Mouse (Mus musculus): ENCODE measurements around the gene Cbarp. TPM values are rescaled to one million over a fixed set of nuclear protein-coding genes. Genes with fewer than 3 reads are reported as not detected.

Gene Cbarp
- total RNA-seq, 2 experiments from 2014 or later, result 1.6 TPM

DNA sequence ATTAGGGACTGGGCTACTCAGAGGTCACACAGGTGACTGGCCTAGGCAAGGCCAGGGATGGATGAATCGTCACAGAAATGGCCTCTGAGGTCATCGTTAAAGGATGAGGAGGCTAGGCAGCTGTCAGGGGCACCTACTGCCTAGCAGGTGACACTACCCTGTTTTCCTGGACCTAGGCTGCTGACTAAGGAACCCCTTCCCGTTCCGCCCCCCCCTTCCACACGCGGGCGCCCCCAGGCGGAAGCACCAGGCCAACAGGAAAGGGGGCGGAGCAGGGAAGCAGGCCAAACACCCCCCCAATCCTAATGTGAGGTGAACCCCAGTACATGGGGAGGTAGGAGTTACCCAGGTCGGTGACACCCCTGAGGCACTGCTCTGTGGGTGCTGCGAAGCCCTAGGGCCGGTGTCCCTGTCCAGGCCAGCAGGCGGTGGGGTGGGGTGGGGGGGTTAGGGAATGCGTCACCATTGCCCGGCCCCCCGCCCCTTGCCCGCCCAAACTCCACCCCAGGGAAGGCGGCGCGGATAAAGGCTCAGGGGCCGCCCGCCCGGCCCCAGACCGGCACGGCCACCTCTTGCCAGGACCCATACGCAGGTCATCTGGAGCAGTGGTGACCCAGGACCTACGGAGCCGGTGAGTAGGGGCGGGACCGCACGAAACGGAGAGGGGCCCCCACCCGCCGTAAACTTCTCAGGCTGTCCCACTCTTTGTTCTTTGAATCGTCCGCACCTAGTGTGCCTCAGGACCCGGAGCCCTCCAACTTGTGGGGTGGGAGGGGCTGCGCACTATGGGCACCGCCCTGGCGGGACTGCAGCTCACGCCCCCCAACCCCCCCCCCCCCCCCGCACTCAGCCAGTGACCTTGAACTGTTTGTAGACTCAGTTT lies 7.3 kb upstream of the Cbarp start, which contains the start of gene Midn:
Midn (plus strand) TSS at position 554 of the 883 bp plus-strand sequence.
- peak; percentile 85 for DNase-seq
- intact Hi-C loops (cut with DNase I; ENCODE audit: low total_unique reads), result no loop called here

DNA sequence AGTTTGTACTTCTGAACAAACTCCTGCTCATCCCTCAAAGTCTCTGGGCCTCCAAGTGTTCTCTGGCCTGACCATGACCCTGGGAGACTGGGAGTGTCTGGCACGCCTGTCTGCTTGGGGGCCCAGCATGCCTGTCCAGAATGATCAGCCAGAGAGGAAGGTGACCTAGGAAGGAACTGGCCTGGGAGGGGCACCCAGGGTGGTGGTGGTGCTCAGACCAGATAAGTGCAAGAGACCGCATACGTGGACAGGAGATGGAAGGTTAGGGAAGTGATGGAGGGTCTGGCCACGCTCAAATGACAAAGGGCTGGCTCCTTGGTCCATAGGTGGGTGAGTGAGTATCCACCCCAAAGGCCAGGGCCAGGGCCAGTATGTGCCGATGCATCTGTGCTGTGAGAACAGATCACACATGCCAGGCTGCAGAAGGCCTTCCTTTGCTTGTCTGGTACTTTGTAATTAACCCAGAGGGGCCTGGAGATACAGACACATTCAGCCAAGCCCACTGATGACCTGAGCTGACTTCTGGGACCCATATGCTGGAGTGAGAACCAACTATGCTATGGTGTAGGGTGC lies 6.6 kb upstream of the Cbarp start:
- no peak for DNase-seq
- intact Hi-C loops (cut with DNase I; ENCODE audit: low total_unique reads), result no loop called here

DNA sequence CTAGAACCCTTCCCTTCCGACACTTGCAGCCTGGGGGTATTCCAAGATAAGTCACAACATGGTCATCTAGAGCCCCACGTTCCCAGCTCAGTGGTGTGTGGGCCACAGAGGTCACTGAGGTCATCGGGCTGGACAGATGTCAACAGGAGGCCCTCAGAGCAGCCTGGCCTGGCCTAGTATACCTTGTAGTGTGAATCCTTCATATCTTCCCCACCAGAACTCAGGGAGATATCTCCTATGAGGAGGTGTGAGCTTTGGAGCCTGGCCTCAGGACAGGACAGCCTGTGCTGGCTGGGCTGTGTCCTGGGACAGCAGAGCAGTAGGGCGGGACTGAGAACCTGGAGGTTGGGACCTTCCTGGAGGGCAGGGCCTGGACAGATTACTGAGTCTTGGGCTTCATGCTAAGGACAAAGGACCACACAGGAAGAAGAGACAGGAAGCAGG lies 6.0 kb upstream of the Cbarp start:
- intact Hi-C loops (cut with DNase I; ENCODE audit: low total_unique reads), result no loop called here

DNA sequence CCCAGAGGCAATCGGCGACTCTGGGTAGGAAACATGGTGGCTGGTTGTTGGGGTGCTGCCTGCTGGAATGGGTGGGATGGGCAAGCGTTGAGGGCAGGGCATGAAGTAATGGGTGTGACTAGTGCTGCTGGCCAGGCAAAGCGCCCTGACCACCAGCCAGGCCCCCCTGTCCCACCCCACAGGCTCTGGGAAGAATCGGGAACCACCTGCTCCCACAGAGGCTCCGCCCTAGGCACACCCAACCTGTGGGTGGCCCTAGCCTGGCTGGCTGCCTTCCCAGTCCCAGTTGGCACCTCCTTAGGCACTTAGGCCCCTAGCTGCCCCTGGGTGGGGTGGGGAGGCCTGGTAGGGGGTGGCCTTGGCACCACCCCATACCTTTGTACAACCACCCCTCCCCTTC lies 5.3 kb upstream of the Cbarp start:
- intact Hi-C loops (cut with DNase I; ENCODE audit: low total_unique reads), result no loop called here
- no peak for DNase-seq

More for the DNA sequence above, 6.0 kb upstream of the Cbarp start:
- no peak for DNase-seq

DNA sequence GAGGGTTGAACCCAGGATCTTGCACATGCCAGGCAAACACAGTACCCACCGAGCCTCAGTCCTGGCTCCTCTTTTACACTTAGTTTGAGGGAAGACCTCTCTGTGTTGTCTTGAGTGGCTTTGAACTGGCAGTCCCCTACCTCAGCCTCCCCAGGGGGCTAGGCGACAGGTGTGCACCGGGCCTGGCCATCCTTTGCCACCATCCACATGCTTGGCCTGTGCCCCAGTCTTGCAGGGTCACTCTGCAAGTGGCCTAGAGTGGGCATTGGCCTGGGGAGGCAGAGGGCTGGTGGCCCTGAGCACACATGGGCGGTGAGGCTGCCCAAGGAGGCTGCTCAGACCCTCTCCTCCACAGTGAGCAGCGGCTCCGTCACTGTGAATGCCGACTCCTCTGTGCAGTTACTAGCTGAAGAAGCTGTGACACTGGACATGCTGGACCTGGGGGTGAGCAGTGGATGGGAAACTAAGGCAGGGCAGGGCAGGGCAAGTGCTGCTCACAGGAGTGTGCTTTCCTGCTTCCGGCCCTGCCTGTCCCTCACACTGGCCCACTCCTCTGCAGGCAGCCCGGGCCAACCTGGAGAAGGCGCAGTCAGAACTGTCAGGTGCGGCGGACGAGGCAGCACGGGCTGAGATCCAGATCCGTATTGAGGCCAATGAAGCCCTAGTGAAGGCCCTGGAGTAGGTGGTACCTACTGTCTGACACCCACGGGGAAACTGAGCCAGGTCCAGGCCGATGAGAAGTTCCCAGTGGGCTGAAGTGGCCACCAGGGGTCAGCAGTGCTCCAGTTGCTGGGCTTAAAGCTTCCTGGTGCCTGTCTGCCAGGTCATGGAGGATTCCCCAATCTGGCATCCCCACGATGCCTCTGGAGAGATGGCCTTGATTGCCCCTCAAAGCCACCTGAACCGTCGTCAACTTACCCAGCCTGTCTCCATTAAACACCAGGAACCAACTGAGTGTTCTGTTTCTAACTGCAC lies 4.5 kb upstream of the Cbarp start:
- intact Hi-C loops (cut with DNase I; ENCODE audit: low total_unique reads), result loop anchor here (1.0 kb wide), 1 partner anchor 20 kb away; the partner anchor contains the start of gene Cirbp
- peak; percentile 83 for DNase-seq

DNA sequence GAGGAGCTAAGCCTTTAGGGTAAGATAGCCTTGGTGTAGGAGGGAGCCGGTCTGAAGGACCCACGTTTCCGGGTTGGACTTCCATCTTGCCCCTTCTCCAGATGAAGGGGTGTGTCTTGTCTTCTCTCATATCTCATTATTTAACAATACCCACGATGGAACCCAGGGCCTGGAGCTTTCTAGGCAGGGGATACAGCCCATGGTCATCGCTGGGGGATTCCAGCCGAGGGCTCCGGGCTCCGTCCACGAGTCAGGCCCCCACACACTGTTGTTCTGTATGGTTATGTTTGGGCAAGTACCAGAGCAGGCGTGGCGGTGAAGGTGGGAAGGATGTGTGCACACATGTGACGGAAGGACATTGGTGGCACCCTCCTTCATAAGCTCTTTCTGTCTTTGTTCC lies 3.5 kb upstream of the Cbarp start:
- intact Hi-C loops (cut with DNase I; ENCODE audit: low total_unique reads), result loop anchor here (1.0 kb wide), 1 partner anchor 21 kb away; the partner anchor contains the start of gene Cirbp
- no peak for DNase-seq

DNA sequence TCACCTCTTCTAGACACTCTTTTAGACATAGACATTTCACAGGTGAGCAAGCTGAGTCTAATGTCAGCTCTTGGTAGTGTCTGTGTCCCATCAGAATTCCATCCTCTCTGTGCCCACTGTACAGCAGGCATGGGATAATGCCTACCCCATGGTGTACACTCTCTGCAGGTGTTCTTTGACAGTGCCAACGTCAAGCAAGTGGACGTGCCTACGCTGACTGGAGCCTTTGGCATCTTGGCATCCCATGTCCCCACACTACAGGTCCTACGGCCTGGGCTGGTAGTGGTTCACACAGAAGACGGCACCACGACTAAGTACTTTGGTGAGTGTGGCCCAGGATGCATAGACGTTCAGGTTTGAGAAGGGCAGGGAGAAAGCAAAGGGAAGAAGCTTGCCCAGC lies 3.0 kb upstream of the Cbarp start:
- no peak for DNase-seq
- intact Hi-C loops (cut with DNase I; ENCODE audit: low total_unique reads), result loop anchor here (1.0 kb wide), 1 partner anchor 22 kb away; the partner anchor contains the start of gene Cirbp

DNA sequence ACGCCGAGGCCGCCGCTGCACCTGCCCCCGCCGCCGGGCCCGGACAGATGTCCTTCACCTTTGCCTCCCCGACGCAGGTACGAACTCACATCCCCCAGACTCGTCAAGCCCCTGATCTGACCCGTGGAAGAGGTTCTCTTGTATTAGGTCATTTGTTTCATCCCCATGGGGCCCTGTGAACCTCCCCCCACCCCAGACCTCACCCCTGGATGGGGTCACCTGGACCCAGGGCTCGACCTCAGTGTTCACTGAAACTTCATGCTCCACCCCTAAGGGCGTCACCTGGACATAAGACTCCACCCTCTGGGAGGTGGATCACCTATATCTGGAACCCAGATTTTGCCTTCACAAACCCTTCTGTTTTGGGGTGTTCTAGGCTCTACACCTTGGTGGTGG lies 1.9 kb upstream of the Cbarp start:
- intact Hi-C loops (cut with DNase I; ENCODE audit: low total_unique reads), result no loop called here
- DNase-seq, result no peak

DNA sequence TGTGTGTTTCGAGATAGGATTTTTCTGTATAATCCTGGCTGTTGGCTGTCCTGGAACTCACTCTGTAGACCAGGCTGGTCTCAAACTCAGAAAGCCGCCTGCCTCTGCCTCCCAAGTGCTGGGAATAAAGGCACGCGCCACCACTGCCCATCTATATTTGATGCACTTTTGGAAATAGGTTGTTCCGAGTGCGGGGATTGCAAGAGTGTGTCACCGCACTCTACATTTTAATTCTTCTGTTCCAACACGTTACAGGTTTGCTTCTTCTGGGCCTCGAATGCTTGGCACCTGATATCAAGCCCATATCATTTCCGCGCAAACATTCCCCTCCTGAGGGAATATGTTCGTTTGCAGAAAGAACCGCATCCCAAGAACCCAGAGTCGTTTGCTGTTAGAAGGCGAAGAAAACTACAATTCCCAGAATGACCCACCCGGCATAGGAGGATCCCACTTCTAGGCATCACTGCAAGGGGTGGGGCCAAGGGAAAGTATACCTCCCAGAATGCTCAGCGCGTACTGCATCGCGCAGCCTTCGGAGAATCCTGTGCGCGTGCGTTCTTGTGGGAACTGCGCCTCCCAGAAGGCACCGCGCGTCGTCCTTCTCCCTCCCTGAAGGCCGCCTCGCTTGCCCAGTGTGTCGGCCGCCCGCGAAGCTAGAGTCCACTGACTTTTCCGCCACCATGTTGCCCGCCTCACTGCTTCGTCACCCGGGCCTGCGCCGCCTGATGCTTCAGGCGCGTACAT lies 1.3 kb upstream of the Cbarp start:
- peak; percentile 96 for DNase-seq
- intact Hi-C loops (cut with DNase I; ENCODE audit: low total_unique reads), result no loop called here

DNA sequence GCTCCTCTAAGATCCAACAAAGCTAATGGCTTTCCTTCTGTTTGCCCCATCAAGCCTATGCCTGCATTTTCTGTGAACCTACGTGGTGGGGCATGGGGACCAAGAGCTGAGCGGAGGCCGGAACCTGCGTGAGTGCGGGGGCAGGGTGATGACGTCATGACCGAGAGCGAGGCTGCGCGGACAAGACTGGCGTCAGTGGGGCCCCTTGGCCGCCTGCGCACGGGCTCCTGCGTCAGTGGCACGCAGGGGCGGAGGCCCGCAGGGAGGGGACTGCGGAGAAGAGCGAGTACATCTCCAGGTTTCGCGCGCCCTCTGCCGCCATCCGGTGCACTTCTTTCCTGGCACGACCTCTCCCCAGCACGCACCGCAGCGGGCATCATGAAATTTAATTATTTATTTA lies 608 bp upstream of the Cbarp start:
- intact Hi-C loops (cut with DNase I; ENCODE audit: low total_unique reads), result no loop called here
- peak; percentile 92 for DNase-seq

DNA sequence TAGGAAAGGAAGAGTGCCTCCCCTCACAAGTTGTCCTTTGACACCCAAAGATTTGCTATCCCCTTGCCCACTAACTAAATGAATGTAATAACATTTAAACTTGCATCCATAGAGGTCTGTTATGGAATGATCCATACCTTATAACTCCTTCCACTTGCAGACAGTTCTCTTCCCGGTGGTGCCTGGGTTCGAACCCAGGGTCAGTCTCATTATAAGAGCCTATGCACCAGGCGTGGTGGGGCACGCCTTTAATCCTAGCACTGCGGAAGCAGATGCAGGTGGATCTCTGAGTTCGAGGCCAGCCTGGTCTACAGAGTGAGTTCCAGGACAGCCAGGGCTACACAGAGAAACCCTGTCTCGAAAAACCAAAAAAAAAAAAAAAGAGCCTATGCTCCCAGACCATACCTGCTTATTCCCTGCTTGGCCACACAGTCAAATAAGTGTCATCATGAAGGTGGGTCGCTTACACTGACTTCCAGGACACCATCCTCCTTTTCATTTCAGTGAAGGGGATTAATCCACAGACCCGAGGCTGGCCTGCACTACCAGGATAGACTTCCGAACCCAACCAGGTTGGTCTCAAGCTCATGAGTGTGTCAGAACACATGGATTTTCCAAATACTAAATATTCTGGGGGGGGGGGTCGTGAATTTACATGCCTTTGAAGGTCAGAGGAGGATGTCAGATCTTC lies 515 bp downstream of the Cbarp start:
- DNase-seq, result no peak

DNA sequence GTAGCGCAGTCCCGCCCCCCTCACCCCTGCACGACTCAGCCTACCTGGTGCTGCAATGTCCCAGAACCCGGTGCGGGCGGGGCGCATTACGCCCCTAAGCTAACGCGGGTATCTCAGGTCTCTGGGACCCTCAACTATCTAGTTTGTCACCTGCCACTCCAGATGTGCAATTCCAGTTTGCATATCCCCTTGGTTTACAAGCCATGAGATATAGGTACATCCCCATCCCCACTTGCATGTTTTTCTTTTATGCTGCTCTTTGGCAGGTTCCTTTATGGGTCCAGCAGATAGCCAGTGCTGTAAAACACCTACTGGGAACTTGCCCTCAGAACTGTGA lies 1.2 kb downstream of the Cbarp start:
- intact Hi-C loops (cut with DNase I; ENCODE audit: low total_unique reads), result no loop called here
- no peak for DNase-seq

More for the DNA sequence above, 515 bp downstream of the Cbarp start:
- intact Hi-C loops (cut with DNase I; ENCODE audit: low total_unique reads), result no loop called here

DNA sequence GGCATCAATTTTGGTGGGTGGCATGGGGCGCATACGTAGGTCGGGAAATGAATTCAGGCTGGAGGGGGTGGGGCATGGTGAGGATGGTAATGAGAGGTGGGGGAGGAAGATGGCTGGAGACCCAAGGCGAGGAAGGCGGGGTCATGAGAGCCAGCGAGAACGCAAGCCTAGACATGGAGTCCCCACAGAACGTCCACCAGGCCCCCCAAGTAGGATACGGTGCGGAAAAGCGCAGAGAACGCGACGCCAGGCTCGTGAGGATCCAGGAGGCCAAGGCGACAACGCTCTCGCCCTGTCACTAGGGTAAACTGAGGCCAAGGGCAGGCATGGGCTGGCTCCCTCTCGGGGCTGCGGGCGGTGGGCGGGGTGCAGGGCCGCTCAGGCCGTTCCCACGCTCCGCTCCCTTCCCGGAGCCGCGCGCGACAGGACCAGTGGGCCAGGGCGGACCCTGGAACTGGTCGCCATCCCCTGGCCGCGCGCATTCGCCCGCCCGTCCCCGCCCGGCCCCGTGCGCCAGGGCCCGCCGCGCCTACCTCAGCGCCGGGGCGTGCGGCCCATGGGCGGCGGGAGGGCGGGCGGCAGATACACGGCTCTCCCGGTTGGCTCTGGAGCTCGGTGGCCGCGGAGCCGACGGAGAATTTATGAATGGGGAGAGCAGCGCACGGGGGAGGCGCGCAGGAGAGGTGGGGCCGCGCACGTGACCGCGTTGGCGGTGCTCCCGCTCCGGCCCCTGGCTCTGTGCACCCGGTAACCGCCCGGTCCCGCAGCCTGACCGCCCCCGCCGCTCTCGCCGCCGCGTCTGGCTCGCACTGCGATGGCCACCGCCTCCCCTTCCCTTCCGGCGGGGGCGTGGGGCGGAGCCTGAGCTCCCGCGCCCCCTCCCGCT lies 1.8 kb downstream of the Cbarp start, which contains the start of gene Atp5d:
Atp5d (plus strand) TSS at position 80 of the 886 bp plus-strand sequence.
- DNase-seq, result no peak
- intact Hi-C loops (cut with DNase I; ENCODE audit: low total_unique reads), result no loop called here

DNA sequence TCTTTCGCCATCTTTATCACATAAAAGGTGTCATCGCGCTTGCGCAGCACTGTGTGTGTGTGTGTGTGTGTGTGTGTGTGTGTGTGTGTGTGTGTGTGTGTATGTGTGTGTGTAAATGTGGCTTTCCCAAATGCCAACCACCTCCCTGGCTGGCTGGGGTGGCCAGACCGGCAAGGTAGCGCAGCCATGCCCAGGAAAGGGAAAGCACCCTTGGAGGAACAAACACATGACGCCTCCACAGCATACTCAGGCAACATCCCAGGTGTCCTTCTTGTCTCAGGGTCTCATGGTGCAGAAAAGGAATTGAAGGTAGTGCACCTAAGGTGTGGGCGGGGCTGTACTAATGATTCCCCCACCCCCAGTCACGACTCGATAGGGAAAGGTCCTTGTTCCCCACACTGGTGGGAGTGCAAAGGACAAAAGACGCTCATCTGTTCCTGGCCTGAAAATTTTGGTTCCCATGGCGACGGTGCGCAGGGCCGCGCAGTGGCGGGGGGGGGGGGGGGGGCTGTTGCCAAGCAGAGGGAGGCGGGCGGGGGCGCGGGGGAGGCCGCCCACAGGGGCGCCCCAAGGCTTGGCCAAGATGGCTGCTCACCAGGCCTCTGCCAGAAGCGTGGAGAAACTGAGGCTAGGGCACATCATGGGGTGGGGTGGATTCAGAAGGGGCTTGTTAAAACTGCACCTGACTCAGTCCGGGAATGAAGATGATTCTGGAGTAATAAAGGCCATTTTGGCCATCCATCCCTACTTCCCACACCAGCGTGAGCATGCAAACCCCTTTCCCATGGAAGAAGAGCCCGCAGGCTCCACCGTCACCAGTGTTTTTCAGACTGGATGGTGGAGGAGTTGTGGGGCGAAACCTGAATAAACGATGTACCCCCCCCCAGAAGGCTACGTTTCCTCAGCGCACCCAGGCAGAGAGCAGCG lies 2.7 kb downstream of the Cbarp start:
- DNase-seq, result no peak
- intact Hi-C loops (cut with DNase I; ENCODE audit: low total_unique reads), result no loop called here

DNA sequence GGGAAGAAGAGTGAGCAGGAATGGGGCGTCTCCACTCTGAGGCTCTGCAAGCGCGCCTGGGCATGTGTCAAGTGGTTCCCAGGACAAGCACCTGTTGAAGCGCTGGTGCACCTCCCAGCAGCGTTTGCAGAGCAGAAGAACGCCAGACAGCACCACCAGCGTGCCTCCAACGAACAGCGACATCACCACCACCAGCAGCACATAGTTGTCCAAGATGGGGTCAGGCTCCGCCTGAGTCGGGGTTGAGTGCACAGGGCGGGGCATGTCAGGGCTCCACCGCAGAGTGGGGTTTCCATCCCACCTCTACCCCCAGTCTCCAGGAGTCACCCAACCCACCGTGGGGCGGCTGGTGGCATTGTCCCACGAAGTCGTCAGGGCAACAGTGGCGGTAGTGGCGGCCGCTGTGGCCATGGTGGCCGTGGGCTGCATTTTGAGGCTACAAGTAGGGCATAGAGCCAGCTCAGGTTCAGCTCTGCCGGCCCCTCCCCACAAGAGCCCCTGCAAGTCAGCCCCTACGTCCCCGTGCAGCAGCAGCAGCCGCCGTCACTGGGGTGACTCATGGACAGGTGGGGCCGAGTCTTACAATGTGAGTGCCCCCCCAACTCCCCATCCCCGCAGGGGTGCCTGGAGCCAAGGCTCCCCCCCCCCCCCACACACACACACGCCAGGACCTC lies 3.5 kb downstream of the Cbarp start:
- no peak for DNase-seq

More for the DNA sequence above, 3.5 kb downstream of the Cbarp start:
- intact Hi-C loops (cut with DNase I; ENCODE audit: low total_unique reads), result no loop called here
